Mouse (Mus musculus) hindbrain, embryonic 12.5 days (tissue): ENCODE measurements around the gene Pcnt. TPM values are rescaled to one million over a fixed set of nuclear protein-coding genes. Genes with fewer than 3 reads are reported as not detected.

ENCODE experiments used
- ATAC-seq: fragments of 200-750 bp; cut with Nextera tagmentation; 2 replicates; pipeline ENCODE4 v1.8.0; 2017; ENCODE audit warnings: moderate TSS enrichment; ENCODE audit not compliant: low FRiP score
- H3K27ac ChIP-seq: fragments of 300-500 bp; sonication (generic); 2 replicates; pipeline ENCODE4 v1.5.1; 2016; ENCODE audit warnings: mild to moderate bottlenecking
- H3K27me3 ChIP-seq: fragments of 300-500 bp; sonication (generic); 2 replicates; pipeline ENCODE4 v1.6.1; 2016; ENCODE audit warnings: mild to moderate bottlenecking
- H3K36me3 ChIP-seq: fragments of 300-500 bp; sonication (generic); 2 replicates; pipeline ENCODE4 v1.6.1; 2016; ENCODE audit warnings: mild to moderate bottlenecking
- H3K4me1 ChIP-seq: fragments of 300-500 bp; sonication (generic); 2 replicates; pipeline ENCODE4 v1.6.1; 2016
- H3K4me2 ChIP-seq: fragments of 300-500 bp; sonication (generic); replicated peaks from 2 replicates; pipeline ENCODE4 v1.6.1; 2016; ENCODE audit warnings: mild to moderate bottlenecking
- H3K4me3 ChIP-seq: fragments of 300-500 bp; sonication (generic); 2 replicates; pipeline ENCODE4 v1.5.1; 2016; ENCODE audit warnings: mild to moderate bottlenecking
- H3K9ac ChIP-seq: fragments of 300-500 bp; sonication (generic); 2 replicates; pipeline ENCODE4 v1.6.1; 2016; ENCODE audit warnings: mild to moderate bottlenecking, moderate library complexity
- H3K9me3 ChIP-seq: fragments of 300-500 bp; sonication (generic); replicated peaks from 2 replicates; pipeline ENCODE4 v1.6.1; 2016; ENCODE audit warnings: mild to moderate bottlenecking
- WGBS: fragments of 180-500 bp; shearing (Covaris S2); methylation state at CpG from one replicate; pipeline ENCODE4 v1.1.7; 2016; 5-methylcytosine and 5-hydroxymethylcytosine counted together
- polyA plus RNA-seq: library from polyadenylated mRNA; unstranded; fragments of >200 nt; fragmentation: Nextera tagmentation; extraction: Ambion mirVana; gene quantifications from 2 replicates; pipeline ENCODE4 v1.2.1, GENCODE M21; 2016

The Pcnt gene
- polyA plus RNA-seq, 1 experiment from 2014 or later = 16.7 TPM

GRCm38 (mm10) chr10:76334350-76334749 lies 108.2 kb downstream of the Pcnt start:
- H3K27me3 ChIP-seq = no peaks in the 10 kb centered on the region
- ATAC-seq = no peak
- 34% methylated on average over 4 of the region's 4 CpGs for WGBS

GRCm38 (mm10) chr10:76332040-76332439 lies 110.5 kb downstream of the Pcnt start:
- no peak for ATAC-seq
- H3K4me2 ChIP-seq = no peak overlapping the region
- H3K4me3 ChIP-seq = no peak overlapping the region
- H3K27ac ChIP-seq = no peak overlapping the region
- WGBS = 55% methylated on average over 2 of the region's 2 CpGs
- no peak overlapping the region for H3K9ac ChIP-seq
- no peaks in the 10 kb centered on the region; the same call in 1 of the 2 replicates for H3K36me3 ChIP-seq
- H3K4me1 ChIP-seq = peaks cover 12% of the 10 kb centered on the region
- no peaks in the 10 kb centered on the region for H3K27me3 ChIP-seq
- no peaks in the 10 kb centered on the region for H3K9me3 ChIP-seq

More at GRCm38 (mm10) chr10:76334350-76334749, 108.2 kb downstream of the Pcnt start:
- H3K36me3 ChIP-seq = no peaks in the 10 kb centered on the region; the same call in 1 of the 2 replicates
- H3K4me3 ChIP-seq = no peak overlapping the region
- H3K4me2 ChIP-seq = no peak overlapping the region
- no peak overlapping the region for H3K27ac ChIP-seq
- H3K4me1 ChIP-seq = peaks cover 12% of the 10 kb centered on the region
- H3K9me3 ChIP-seq = no peaks in the 10 kb centered on the region
- no peak overlapping the region for H3K9ac ChIP-seq

- H3K36me3 ChIP-seq = 0 out of 2 replicates have a peak, but pooled peaks cover 7% of the 10 kb centered on the region
- H3K9me3 ChIP-seq = no peaks in the 10 kb centered on the region
- H3K4me2 ChIP-seq = no peak overlapping the region
- H3K27me3 ChIP-seq = no peaks in the 10 kb centered on the region
- no peak overlapping the region for H3K27ac ChIP-seq
- no peak for ATAC-seq
- peaks cover 6% of the 10 kb centered on the region for H3K4me1 ChIP-seq
- 91% methylated on average over 4 of the region's 4 CpGs for WGBS
- H3K9ac ChIP-seq = no peak overlapping the region
- H3K4me3 ChIP-seq = no peak overlapping the region
Measured at GRCm38 (mm10) chr10:76329093-76329492, 113.5 kb downstream of the Pcnt start.

GRCm38 (mm10) chr10:76328574-76328973 lies 114.0 kb downstream of the Pcnt start:
- H3K27me3 ChIP-seq = no peaks in the 10 kb centered on the region
- no peak for ATAC-seq
- H3K27ac ChIP-seq = no peak overlapping the region
- H3K9me3 ChIP-seq = no peaks in the 10 kb centered on the region
- H3K4me1 ChIP-seq = peaks cover 6% of the 10 kb centered on the region
- 88% methylated on average over 3 of the region's 3 CpGs for WGBS
- H3K4me2 ChIP-seq = no peak overlapping the region
- H3K36me3 ChIP-seq = 0 out of 2 replicates have a peak, but pooled peaks cover 7% of the 10 kb centered on the region
- no peak overlapping the region for H3K9ac ChIP-seq
- no peak overlapping the region for H3K4me3 ChIP-seq

GRCm38 (mm10) chr10:76326304-76327006 lies 116.1 kb downstream of the Pcnt start:
- no peak for ATAC-seq
- H3K4me3 ChIP-seq = no peak overlapping the region
- 0 out of 2 replicates have a peak, but pooled peaks cover 7% of the 10 kb centered on the region for H3K36me3 ChIP-seq
- H3K27me3 ChIP-seq = no peaks in the 10 kb centered on the region
- H3K4me1 ChIP-seq = no peaks in the 10 kb centered on the region
- no peaks in the 10 kb centered on the region for H3K9me3 ChIP-seq
- no peak overlapping the region for H3K4me2 ChIP-seq
- WGBS = 75% methylated on average over 6 of the region's 6 CpGs
- H3K9ac ChIP-seq = no peak overlapping the region
- H3K27ac ChIP-seq = no peak overlapping the region

- no peaks in the 10 kb centered on the region for H3K9me3 ChIP-seq
- H3K27me3 ChIP-seq = no peaks in the 10 kb centered on the region
- no peak overlapping the region for H3K27ac ChIP-seq
- no peak for ATAC-seq
- H3K4me1 ChIP-seq = no peaks in the 10 kb centered on the region
- no peak overlapping the region for H3K9ac ChIP-seq
- no peak overlapping the region for H3K4me2 ChIP-seq
- H3K36me3 ChIP-seq = peaks cover 43% of the 10 kb centered on the region
- no peak overlapping the region for H3K4me3 ChIP-seq
- 79% methylated on average over 12 of the region's 12 CpGs for WGBS
Measured at GRCm38 (mm10) chr10:76317623-76318022, 125.0 kb downstream of the Pcnt start.

- no peaks in the 10 kb centered on the region for H3K4me1 ChIP-seq
- no peak overlapping the region for H3K9ac ChIP-seq
- no peaks in the 10 kb centered on the region for H3K27me3 ChIP-seq
- H3K27ac ChIP-seq = no peak overlapping the region
- peaks cover 50% of the 10 kb centered on the region for H3K36me3 ChIP-seq
- 84% methylated on average over 7 of the region's 7 CpGs for WGBS
- no peak for ATAC-seq
- H3K9me3 ChIP-seq = no peaks in the 10 kb centered on the region
- no peak overlapping the region for H3K4me2 ChIP-seq
- no peak overlapping the region for H3K4me3 ChIP-seq
Measured at GRCm38 (mm10) chr10:76316194-76316593, 126.4 kb downstream of the Pcnt start.

GRCm38 (mm10) chr10:76306738-76307137 lies 135.8 kb downstream of the Pcnt start:
- H3K4me1 ChIP-seq = no peaks in the 10 kb centered on the region
- no peak overlapping the region for H3K4me2 ChIP-seq
- H3K27ac ChIP-seq = no peak overlapping the region
- H3K27me3 ChIP-seq = no peaks in the 10 kb centered on the region
- H3K9me3 ChIP-seq = no peaks in the 10 kb centered on the region
- ATAC-seq = no peak
- WGBS = 88% methylated on average over 9 of the region's 9 CpGs
- peaks cover 51% of the 10 kb centered on the region for H3K36me3 ChIP-seq
- no peak overlapping the region for H3K9ac ChIP-seq
- H3K4me3 ChIP-seq = no peak overlapping the region

Other genes starting within 250 kb of the Pcnt start
- gene Prmt2, start 204.9 kb downstream of the Pcnt start, polyA plus RNA-seq = 133 and 137 TPM in 2 replicates
- gene S100b, start 188.9 kb downstream of the Pcnt start, polyA plus RNA-seq = 1.4 and 1.6 TPM in 2 replicates
- 14.4 and 16.1 TPM in 2 replicates for gene Dip2a, start 97.5 kb downstream of the Pcnt start, polyA plus RNA-seq
- gene AC141477.1, start 2.3 kb downstream of the Pcnt start, polyA plus RNA-seq = not detected in 2 replicates
- gene 2610028H24Rik, start 6.3 kb upstream of the Pcnt start, polyA plus RNA-seq = not detected in 2 replicates
- 83.3 and 91.8 TPM in 2 replicates for gene Mcm3ap, start 26.1 kb upstream of the Pcnt start, polyA plus RNA-seq
- gene Ybey, start 26.3 kb upstream of the Pcnt start, polyA plus RNA-seq = 8.0 and 8.5 TPM in 2 replicates
- gene Lss, start 88.8 kb upstream of the Pcnt start, polyA plus RNA-seq = 51.5 and 60.3 TPM in 2 replicates
- gene Spatc1l, start 119.5 kb upstream of the Pcnt start, polyA plus RNA-seq = not detected in 2 replicates
- gene Ftcd, start 132.9 kb upstream of the Pcnt start, polyA plus RNA-seq = not detected in 2 replicates
- gene Col6a2, start 180.8 kb upstream of the Pcnt start, polyA plus RNA-seq = 53.0 and 68.6 TPM in 2 replicates